Mouse (Mus musculus) frontal cortex, postnatal 36 days (tissue): Measurements from ENCODE around the gene Gm13199.

Source experiments
- DNase-seq, 2 experiments: peaks; one replicate each; pipeline ENCODE4 v3.0.0; 2022; ENCODE audit warnings: low spot score in 2 of 2

Gm13199 gene

DNA sequence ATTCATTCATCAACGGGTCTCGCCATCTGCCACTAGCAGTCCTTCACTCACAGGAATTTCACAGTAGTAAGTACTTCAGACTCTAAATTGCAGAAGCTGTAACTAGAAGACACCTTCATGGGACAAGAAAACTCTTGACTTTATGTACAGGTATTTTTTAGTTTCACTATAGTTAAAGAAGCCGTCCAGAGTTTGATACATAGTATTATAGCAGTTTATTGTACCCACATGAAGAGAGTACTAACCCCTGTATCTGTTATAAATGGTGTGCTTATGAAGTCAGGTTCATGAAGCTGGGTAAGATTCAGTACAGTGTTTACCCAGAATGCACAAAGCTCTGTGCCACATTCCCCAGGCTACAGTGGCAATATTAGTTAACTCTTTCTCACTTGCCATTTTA, at the start of gene Gm13199:
Gene Gm13199 (minus strand): TSS at position 101 of the 400 bp plus-strand sequence.
- DNase-seq: no peak

DNA sequence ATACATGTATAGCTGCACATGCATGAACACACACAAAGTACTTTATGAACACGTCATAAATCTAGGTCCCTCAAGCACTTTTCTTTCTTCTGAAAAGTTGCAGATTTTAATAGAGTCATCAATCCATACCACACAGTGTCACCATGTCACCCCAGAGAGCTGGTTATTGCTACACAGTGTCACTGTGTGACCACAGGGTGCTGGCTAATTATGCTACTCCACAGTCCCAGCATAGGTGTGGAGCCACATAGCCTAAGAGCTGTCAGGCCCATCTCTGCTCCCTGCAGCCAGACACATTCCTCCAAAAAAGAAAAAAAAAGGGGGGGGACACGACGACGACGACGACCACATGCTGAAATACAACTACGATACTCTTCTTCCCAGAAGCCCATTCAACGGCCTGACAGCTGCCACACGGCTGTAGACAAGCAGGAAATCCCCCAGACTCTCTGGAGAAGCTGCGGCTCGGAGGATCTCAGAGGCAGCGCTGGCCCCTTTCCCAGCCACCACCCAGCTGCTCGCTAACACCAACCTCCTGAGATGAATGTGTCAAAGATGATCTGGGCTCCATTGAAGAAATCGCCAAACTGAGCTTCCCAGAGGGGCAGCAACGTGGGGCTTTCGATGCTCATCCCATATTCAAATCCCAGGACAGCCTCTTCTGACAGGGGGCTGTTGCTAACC, 48.7 kb upstream of the Gm13199 start:
- DNase-seq: no peak

DNA sequence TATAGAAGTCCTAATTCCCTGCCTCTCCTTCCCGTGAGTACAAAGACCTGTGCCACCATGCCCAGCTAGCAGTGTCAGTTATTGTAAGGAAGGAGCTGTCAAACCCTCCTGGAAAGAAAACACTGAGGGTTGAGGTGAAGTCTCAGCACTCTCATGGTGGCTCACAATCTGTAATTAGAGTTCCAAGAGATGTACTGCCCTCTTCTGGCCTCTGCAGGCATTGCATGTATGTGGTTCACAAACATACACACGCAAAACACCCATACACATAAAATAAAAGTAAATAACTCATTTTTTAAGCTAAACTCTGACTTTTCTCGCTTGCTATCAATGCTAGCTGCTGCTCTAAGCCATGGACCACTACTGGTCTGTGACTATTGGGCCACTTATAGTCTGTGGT, 43.9 kb upstream of the Gm13199 start:
- no peak for DNase-seq

DNA sequence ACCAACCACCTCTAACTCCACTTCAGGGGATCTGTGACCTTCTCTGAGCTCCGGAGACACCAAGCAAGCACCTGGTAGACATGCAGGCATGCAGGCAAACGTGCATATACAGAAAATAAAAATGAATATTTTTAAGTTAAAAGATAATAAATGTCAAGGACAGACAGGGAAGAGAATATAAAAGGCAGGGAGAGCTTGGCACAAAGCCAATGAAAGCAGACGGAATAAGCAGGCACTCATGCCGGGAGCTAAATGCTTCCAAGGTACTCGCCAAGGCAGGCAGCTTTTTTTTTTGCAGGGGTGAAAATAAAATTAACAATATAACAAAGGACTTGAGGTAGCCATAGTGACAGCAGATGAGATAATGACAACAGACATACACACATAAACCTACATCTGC, 43.4 kb upstream of the Gm13199 start:
- DNase-seq: no peak

DNA sequence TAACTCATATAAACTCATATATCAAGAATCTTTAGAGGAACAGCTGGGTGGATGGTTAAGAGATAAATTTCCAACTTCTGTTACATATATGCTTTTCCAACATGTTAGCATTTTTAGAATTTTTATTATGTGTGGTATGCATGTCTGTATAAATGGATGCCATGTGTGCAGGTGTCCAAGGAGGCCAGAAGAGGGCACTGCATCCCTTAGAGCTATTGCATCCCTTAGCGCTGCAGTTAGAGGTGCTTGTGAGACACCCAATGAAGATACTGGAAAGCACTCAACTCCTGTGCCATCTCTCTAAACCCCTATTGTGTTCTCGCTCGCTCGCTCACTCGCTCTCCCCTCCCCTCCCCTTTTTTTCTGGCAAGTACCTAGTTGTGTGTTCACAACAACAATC, 37.4 kb upstream of the Gm13199 start:
- DNase-seq: no peak

DNA sequence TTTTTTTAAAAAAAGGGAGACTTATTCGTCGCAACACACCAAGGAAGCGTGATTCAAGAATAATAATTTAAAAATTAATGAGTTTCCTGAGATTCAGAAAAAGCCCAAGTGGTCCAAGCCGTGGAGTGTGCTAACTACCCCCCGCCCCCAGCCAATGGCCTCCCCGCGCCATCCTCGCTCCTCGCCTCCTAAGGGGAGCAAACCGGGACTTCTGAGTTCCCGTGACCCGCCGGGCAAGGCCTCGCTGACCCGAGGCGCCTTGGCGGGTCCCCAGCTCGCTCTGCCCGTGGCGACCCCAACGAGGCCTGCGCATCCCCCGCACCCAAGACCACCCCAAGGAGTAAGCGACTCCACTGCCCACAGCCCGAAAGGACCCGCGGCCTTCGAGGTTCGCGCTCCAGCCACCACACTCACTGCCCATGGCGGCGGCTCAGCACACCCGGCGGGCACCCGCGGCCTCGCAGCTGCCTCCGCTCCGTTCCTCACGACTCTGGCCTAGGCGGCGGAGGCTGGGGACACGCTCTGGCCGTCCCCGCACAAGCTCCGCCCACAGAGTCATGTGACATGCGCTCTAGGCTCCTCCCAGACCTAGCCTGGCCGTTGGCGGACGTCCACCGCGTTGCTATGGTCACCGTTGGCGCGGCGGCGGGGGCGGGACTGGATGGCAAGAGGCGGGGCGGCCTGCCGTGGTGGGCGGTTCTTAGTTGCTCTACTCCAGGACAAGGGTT, 32.3 kb upstream of the Gm13199 start, which contains the start of gene Sec61a2:
Gene Sec61a2 (minus strand): TSS at position 590 of the 728 bp plus-strand sequence.
- DNase-seq: peak; percentile 99 to 100

DNA sequence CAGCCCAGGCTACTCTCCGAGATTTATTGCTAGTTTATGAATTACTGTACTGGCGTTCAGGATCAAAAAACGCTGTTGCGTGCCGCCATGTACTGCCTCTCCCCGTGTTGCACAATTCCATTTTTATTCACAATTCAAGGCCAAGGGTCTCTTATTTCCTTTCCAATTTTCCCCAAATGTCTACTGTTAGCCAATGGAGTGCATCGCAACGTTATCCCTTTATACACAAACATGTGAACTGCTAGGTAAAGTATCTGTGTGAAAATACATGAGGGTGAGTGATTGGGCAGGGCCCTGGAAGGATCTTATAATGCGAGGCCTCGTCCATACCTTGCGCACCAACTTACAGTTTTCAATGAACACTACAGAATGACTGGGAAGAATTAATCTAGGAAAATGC, 31.6 kb upstream of the Gm13199 start:
- DNase-seq: no peak

DNA sequence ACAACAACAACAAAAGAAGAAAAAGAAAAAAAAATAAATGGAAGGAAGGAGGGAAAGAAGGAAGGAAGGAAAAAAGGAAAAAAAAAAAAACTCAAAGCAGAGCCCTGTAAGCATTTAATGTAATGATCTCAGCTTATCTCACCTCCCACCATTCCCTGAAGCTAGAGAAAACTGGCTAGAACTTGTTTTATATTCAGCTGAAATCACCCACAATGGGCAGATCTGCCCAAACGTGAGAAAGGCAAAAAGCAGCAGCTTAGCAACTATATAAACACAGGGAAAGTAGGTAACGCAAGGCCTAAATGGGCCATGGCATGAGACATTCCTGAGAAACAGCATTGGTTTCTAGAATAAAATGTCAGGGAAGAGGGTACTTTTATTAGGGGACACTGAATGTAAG, 26.7 kb upstream of the Gm13199 start:
- peak in 1 of 2 experiments; percentile 47 for DNase-seq

DNA sequence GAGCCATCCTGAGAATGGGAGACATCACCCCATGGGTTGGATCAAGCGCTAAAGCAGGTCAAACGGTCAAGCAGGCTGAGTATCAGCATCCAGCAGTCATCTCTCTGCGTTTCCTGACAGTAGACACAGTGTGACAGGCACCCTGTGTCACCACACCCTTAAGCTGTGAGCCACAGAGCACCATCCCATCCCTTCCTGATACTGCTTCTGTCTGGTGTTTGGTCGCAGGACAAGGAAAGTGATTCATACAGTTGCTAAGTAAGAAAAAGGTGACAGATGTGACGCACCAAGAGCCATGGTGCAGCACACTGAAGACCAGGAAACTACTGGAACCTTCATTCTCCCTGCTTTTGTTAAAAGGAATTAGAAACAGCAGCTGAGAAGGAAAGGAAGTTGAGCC, 26.1 kb upstream of the Gm13199 start:
- DNase-seq: no peak

DNA sequence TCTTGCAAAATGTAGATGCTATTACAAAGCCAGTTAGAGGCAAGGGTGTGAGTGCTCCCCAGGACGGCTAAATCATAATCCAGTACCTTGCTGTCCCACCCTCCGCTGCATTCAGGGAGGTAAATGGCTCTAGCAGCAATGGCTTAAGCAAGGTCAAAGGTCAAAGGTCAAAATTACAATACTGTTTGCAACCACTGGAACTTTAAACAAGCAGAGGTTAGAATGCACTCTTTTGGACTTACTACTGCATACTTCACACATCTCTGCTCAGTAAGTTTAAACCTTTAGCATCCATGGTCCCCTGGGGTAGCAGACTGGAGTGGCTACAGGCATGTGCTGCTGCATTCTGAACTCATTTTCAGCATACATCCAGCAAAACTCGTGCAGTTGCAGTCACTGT, 14.7 kb upstream of the Gm13199 start:
- no peak for DNase-seq

DNA sequence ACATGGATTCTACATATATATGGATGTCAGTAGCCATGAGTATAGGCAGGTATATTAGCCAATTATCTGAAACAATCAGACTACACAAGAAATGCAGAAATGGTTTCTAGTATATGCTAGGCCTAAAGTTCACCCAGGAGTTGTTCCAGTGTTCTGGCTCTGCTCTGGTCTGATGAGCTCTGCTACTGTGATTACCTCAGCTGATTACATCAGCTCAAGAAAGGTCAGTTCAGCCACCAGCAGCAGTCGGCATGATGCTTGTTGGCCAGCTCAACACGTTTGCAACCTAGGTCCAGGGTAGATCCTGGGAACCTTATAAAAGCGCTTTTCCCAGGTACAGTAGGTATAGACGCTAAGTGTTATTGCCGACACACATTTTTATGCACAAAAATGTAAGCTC, 7.0 kb upstream of the Gm13199 start:
- no peak for DNase-seq

DNA sequence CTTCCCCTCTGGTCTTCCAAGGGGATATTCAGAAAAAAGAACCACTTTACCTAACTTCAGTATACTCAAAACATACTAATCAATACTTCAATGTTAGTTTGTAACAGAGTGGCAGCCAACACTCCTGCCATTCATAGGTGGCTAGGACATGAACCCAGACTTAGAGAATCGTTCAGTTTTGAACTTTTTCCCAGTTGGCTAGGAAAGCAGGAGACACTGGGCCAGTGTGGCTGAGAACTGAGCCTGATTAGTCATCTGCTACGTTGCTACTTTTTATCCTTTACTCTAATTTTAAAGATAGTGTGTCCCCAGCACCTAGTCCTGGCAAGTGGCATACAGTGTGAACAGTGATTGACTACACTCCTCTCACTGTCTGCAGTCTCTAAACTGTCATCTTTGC, 4.9 kb upstream of the Gm13199 start:
- DNase-seq: no peak

DNA sequence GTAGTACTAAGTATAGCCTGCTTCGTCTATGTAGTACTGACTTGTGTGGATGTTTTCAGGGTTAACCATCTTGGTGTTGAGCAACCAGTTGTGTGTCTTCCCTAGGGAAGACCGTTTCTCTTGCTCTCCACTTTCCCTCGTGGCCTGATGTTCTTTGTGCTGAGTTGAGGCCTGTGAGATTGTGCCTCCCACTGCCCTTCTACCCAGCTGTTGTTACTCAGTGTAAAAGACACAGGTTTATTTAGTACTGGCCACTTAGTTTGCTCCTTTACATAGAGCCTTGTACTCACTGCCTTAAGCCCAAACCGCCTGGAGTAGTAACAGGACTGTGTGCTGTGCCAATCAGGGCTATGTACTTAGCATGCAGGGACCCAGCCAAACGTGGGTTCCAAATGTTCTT, 10.9 kb downstream of the Gm13199 start:
- DNase-seq: no peak

DNA sequence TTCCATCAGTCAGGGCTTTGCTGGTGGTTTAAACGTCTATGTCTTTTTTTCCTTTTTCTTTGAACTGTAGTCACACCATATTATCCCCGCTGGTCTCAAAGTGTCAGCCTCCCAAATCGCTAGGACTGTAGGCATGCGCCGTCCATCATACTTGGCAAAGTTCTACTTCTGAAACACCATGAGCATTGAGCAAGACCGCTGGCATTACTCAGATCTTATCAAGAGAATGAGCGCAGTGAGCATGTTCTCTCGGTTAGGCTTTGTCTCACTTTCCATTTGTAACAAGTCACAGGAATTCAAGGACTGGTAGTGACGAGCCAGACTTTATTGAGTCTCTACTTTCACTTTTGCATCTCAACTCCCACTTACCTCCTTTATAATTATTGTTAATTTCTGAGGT, 11.6 kb downstream of the Gm13199 start:
- no peak for DNase-seq

DNA sequence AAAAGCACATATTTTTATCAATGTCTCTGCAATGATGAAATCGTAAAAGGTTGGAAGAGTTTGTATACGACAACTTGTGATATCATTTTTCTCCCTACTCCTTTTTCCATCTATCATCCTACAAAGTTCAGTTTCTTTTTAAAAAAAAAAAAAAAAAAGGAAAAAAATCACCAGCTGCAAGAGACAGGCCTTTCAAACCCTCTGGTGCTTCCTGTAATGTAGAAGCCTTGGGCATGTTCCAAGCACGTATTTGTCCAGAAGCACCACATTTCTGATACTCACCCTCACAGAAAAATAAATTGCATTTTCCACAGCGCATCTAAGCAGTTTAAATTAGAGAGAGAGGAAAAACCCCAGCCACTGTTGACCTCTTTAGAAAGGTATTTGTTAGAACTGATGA, 16.9 kb downstream of the Gm13199 start:
- DNase-seq: no peak

DNA sequence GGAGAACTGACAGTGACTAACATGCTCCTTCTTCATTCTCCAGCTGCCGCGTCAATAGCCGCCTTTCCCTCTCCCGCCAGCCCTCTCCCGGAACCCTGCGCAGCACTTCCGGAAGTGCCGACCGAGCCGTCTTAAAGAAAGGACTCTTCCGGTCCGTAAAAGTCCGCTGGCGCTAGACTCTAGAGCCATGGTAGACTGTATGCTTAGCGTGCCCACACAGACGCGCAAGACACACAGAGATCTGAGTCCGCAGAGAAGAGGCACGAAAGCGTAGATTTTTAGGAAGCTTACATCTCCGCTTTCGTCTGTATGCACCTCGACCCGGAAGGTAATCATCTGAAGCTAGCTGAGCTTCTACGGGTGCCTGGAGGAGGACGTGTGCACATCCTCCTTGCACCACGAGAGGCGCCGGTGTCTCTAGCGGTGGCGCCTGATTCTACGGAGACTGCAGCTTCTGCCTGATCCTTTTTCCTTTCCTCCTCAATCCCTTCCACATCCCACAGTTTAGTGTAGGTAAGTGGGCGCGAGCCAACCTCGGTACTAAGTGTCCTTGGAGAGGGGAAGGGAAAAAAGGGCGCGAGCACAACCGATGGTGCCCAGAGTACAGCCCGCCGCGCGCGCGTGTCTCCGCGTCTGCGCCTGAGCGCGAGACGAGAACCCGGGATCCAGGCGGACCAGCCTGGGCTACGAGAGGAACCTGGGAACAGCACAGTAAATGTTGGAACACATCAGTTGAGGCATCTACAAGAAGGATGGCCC, 17.7 kb downstream of the Gm13199 start, which contains the start of the genes Nudt5 and Cdc123:
Gene Nudt5 (plus strand): TSS at position 147 of the 759 bp plus-strand sequence.
Gene Cdc123 (minus strand): TSS at position 292 of the 759 bp plus-strand sequence.
- DNase-seq: peak; percentile 90 to 95

DNA sequence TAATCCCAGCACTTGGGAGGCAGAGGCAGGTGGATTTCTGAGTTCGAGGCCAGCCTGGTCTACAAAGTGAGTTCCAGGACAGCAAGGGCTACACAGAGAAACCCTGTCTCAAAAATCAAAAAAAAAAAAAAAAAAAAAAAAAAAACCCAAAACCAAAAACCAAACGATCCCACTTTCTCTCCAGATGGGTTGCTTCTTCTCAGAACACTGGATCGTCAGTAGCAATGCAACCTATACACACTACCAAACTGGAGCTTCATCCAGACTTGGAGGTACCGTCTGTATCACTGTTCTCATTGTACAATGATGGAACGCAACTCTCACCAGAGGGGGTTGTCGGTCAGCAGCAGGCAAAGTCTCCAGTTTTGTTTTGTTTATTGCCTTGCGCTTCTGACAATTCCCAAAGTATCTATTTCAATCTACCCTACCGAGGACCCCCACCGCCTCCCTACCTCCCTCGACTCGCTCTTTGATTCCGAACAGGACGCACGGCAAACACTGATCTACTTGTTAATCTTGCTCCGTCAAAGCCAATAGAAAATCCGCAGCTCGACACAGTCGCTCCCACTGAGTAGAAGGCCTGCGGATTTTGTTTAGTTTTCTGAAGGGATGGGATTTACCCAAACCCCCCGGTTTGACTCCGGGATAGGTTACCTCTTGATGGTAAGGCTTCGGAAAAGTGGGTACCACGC, 18.4 kb downstream of the Gm13199 start:
- no peak for DNase-seq

DNA sequence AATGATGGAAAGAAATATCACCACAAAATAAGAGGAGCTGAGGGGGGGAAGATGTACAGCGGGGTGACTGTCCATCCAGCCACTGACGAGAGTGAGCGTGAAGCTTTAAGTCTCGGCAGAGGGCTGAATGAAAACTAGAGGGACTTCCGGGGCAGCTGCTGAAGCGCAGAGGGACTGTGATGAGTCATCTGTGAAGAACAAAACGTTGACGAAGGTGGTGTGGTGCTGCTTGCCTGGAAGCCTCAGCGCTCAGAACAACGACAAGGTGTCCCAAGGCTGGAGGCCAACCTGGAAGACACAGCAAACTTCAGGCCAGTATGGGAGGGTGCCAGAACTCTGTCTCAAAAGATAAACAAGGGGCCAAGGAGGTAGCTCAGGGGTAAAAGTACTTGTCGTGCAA, 21.9 kb downstream of the Gm13199 start:
- DNase-seq: no peak

DNA sequence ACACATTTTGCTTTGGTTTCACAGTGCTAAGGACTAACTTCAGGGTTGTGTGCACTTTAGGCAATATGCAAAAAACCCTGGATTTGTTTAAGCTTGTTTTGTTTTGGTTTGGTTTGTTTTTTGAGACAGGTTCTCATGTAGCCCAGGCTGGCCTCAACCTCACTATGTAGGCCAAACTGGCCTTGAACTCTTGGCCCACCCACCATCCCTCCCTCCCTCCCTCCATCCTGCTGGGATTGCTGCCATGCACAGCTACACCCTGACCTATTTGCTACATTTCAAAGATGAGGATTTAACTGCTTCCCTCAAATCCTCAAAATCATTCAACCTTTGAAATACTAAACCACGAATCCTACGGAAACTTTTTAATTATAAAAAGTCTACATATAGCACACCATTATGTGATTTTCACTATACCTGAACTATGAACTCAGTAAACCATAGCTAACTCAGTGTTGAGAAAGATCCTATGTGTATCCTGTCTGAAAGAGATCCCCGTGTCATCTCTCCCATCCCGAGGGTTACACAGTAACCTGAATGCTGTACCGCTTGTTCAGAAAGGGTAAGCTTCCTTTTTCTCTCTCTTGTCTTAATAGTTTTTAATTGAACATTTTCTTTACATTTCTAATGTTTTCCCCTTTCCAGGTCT, 37.3 kb downstream of the Gm13199 start:
- DNase-seq: no peak

DNA sequence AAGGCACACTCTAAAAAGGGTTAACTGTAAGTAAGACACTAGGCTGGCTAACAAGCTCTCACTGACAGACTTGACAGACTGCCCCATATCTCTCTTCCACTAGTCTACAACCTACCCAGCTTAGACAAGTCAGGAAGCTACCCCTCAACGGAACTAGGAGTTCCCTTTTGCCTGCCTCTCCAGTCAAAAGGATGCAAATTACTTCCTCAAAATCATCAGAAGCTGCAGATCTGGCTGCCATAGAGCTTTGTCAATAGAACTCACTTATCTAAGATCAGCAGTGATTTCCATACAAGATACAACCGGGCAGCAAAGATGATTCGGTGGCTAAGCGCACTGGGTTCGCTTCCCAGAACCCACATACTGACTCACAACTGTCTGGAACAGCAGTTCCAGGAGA, 38.0 kb downstream of the Gm13199 start:
- DNase-seq: no peak

DNA sequence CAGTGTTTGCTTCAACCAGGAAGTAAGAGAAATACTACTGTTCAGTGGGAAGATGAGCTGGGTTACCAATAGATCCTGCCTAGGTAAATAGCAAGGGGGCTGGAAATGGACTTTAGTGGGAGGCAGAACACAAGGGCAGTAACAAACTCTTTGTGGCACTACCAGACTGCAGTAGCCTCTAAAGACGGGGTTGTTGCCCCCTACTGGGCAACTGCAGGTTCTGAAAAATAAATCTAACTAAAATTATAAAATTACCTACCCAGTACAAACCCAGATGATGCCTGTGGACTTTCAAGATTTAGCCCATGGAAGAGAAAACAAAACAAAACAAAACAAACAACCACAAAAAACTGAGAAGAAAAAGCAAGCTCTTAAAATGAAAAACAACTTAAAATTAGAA, 38.5 kb downstream of the Gm13199 start:
- no peak for DNase-seq
